9 mouse cellular contexts compared by ENCODE assay signal in the genomic region with DNA sequence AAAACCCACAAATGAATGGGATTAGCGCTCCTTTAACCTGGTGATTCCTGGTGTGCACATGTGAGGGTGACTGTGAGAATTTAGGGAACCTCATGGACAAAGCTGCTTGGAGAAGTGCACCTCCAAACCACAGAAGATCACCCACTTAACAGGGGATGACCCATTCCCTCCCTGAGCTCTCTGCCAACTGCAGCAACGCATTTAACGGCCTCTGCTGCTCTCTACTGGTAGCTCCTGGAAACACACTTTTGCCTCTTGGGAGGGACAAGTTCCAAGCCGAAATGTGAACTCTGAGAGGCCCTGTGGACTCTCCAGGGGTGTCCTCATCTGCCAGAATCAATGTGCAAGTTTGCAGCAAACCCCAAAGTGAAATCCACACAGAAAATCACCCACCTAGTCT. TPM values are rescaled to one million over a fixed set of nuclear protein-coding genes. Genes with fewer than 3 reads are reported as not detected.
A peak's percentile ranks its signal among the peaks of the same experiment; 100 is the strongest.
DNase-seq lines count a peak whose midpoint lies in the region; ATAC-seq and TF ChIP-seq lines count a peak whose summit lies in the region.
"Had no signal": no experiment of that assay in that cellular context is flagged by ENCODE, and none has a peak within 500 bp of the region (broad histone marks: within the 10 kb centered on the region; RNA-seq: fewer than 3 reads in every experiment).

No protein-coding gene starts in this region.

- TF ChIP-seq CTCF in thymus, adult 2 months (IDR thresholded peaks at IDR 0.05; ENCODE audit: borderline replicate concordance, control insufficient read depth, extremely low read depth, insufficient read depth, low read length, poor library complexity), result peak; percentile 57; the same call in 1 of the 2 replicates

- no peak overlapping the region for H3K4me2 ChIP-seq in midbrain, embryonic 16.5 days (ENCODE audit: low read length)
- no peak overlapping the region for H3K4me2 ChIP-seq in hindbrain, embryonic 11.5 days (replicated peaks; ENCODE audit: low read depth, low read length)
- H3K4me2 ChIP-seq in limb, embryonic 11.5 days (ENCODE audit: low read depth, severe bottlenecking), result no peak overlapping the region
- no peak overlapping the region for H3K4me2 ChIP-seq in neural tube, embryonic 15.5 days

- H3K9ac ChIP-seq in midbrain, embryonic 16.5 days (ENCODE audit: low read depth, low read length), result no peak overlapping the region
- H3K9ac ChIP-seq in hindbrain, embryonic 11.5 days (ENCODE audit: low read depth, low read length), result no peak overlapping the region
- H3K9ac ChIP-seq in limb, embryonic 11.5 days (ENCODE audit: low read length), result no peak overlapping the region
- H3K9ac ChIP-seq in neural tube, embryonic 15.5 days (replicated peaks), result no peak overlapping the region

- no peaks in the 10 kb centered on the region for H3K36me3 ChIP-seq in midbrain, embryonic 10.5 days
- no peaks in the 10 kb centered on the region for H3K36me3 ChIP-seq in midbrain, embryonic 16.5 days (ENCODE audit: control insufficient read depth, insufficient read depth, low read length)
- no peaks in the 10 kb centered on the region for H3K36me3 ChIP-seq in embryonic facial prominence, embryonic 10.5 days (replicated peaks)
- no peaks in the 10 kb centered on the region for H3K36me3 ChIP-seq in hindbrain, embryonic 11.5 days (ENCODE audit: control insufficient read depth, insufficient read depth, low read length)
- H3K36me3 ChIP-seq in limb, embryonic 11.5 days (ENCODE audit: control insufficient read depth, insufficient read depth, low read length), result no peaks in the 10 kb centered on the region
- H3K36me3 ChIP-seq in neural tube, embryonic 15.5 days, result no peaks in the 10 kb centered on the region
- H3K36me3 ChIP-seq in thymus, adult 2 months (ENCODE audit: control insufficient read depth, insufficient read depth, low read length), result no peaks in the 10 kb centered on the region

- H3K4me3 ChIP-seq in midbrain, embryonic 10.5 days, result no peak overlapping the region
- no peak overlapping the region for H3K4me3 ChIP-seq in midbrain, embryonic 16.5 days (ENCODE audit: low read depth, low read length)
- H3K4me3 ChIP-seq in embryonic facial prominence, embryonic 10.5 days, result no peak overlapping the region
- no peak overlapping the region for H3K4me3 ChIP-seq in hindbrain, embryonic 11.5 days (ENCODE audit: low read depth, low read length)
- H3K4me3 ChIP-seq in limb, embryonic 11.5 days (ENCODE audit: low read depth, low read length), result no peak overlapping the region
- H3K4me3 ChIP-seq in neural tube, embryonic 15.5 days (replicated peaks), result no peak overlapping the region
- no peak overlapping the region for H3K4me3 ChIP-seq in thymus, adult 2 months (ENCODE audit: control insufficient read depth, insufficient read depth, low read length)
- H3K4me3 ChIP-seq: megakaryocyte, embryonic 14.5 days had no signal

- 21% methylated on average over 4 of the region's 4 CpGs for WGBS in midbrain, embryonic 10.5 days
- 22% methylated on average over 4 of the region's 4 CpGs for WGBS in midbrain, embryonic 16.5 days
- WGBS in embryonic facial prominence, embryonic 10.5 days, result 26% methylated on average over 4 of the region's 4 CpGs
- 24% methylated on average over 4 of the region's 4 CpGs for WGBS in hindbrain, embryonic 11.5 days
- WGBS in limb, embryonic 11.5 days, result 26% methylated on average over 4 of the region's 4 CpGs
- 21% methylated on average over 4 of the region's 4 CpGs for WGBS in neural tube, embryonic 15.5 days
- WGBS in thymus, adult 2 months, result 29% methylated on average over 4 of the region's 4 CpGs

- H3K27ac ChIP-seq in midbrain, embryonic 10.5 days (replicated peaks), result no peak overlapping the region
- H3K27ac ChIP-seq in midbrain, embryonic 16.5 days (ENCODE audit: low read length), result no peak overlapping the region
- no peak overlapping the region for H3K27ac ChIP-seq in embryonic facial prominence, embryonic 10.5 days (replicated peaks)
- no peak overlapping the region for H3K27ac ChIP-seq in hindbrain, embryonic 11.5 days (ENCODE audit: low read depth, low read length)
- H3K27ac ChIP-seq in limb, embryonic 11.5 days (replicated peaks; ENCODE audit: low read depth, low read length), result no peak overlapping the region
- H3K27ac ChIP-seq in neural tube, embryonic 15.5 days (replicated peaks), result no peak overlapping the region
- no peak overlapping the region for H3K27ac ChIP-seq in thymus, adult 2 months (ENCODE audit: control insufficient read depth, insufficient read depth, low read length)

- no peaks in the 10 kb centered on the region for H3K9me3 ChIP-seq in midbrain, embryonic 10.5 days (replicated peaks)
- no peaks in the 10 kb centered on the region for H3K9me3 ChIP-seq in midbrain, embryonic 16.5 days (replicated peaks; ENCODE audit: control insufficient read depth, low read length, poor library complexity, severe bottlenecking)
- no peaks in the 10 kb centered on the region for H3K9me3 ChIP-seq in embryonic facial prominence, embryonic 10.5 days
- H3K9me3 ChIP-seq in hindbrain, embryonic 11.5 days (ENCODE audit: control insufficient read depth, low read length), result no peaks in the 10 kb centered on the region
- no peaks in the 10 kb centered on the region; the same call in 1 of the 2 replicates for H3K9me3 ChIP-seq in limb, embryonic 11.5 days (ENCODE audit: control insufficient read depth, low read length)
- no peaks in the 10 kb centered on the region for H3K9me3 ChIP-seq in neural tube, embryonic 15.5 days (replicated peaks)

- DNase-seq in midbrain, embryonic 10.5 days (ENCODE audit: low spot score), result peak; percentile 72
- peak; percentile 34 to 43 for DNase-seq in adrenal gland, postnatal 4 days (ENCODE audit: low spot score in 2 of 2)
- DNase-seq in embryonic facial prominence, embryonic 10.5 days (ENCODE audit: low spot score), result peak; percentile 79
- peak; percentile 89 for DNase-seq in hindbrain, embryonic 11.5 days (ENCODE audit: low spot score)
- peak; percentile 88 for DNase-seq in limb, embryonic 11.5 days (ENCODE audit: low spot score)
- peak; percentile 70 for DNase-seq in thymus, adult 2 months

- no peak for ATAC-seq in midbrain, embryonic 16.5 days
- ATAC-seq in hindbrain, embryonic 11.5 days (ENCODE audit: low FRiP score), result 0 out of 2 replicates have a peak, but pooled peaks have one; percentile 30
- ATAC-seq in limb, embryonic 11.5 days (ENCODE audit: insufficient number of reproducible peaks, low FRiP score, low TSS enrichment, low read depth), result no peak
- peak; percentile 41; the same call in 1 of the 2 replicates for ATAC-seq in neural tube, embryonic 15.5 days (ENCODE audit: low FRiP score)

- peaks cover 32% of the 10 kb centered on the region for H3K4me1 ChIP-seq in midbrain, embryonic 10.5 days
- peaks cover 16% of the 10 kb centered on the region for H3K4me1 ChIP-seq in midbrain, embryonic 16.5 days (ENCODE audit: control insufficient read depth, insufficient read depth, low read length)
- H3K4me1 ChIP-seq in embryonic facial prominence, embryonic 10.5 days, result peaks cover 29% of the 10 kb centered on the region
- peaks cover 6% of the 10 kb centered on the region for H3K4me1 ChIP-seq in hindbrain, embryonic 11.5 days (replicated peaks; ENCODE audit: control insufficient read depth, insufficient read depth, low read length)
- peaks cover 7% of the 10 kb centered on the region; the same call in 1 of the 2 replicates for H3K4me1 ChIP-seq in limb, embryonic 11.5 days (ENCODE audit: control insufficient read depth, insufficient read depth, low read length)
- H3K4me1 ChIP-seq in neural tube, embryonic 15.5 days, result peaks cover 28% of the 10 kb centered on the region
- no peaks in the 10 kb centered on the region for H3K4me1 ChIP-seq in thymus, adult 2 months (replicated peaks; ENCODE audit: control insufficient read depth, insufficient read depth, low read length)

- H3K27me3 ChIP-seq in midbrain, embryonic 10.5 days (ENCODE audit: low read depth, poor library complexity, severe bottlenecking), result peaks cover 57% of the 10 kb centered on the region
- H3K27me3 ChIP-seq in midbrain, embryonic 16.5 days (ENCODE audit: control insufficient read depth, insufficient read depth, low read depth, low read length), result peaks cover 10% of the 10 kb centered on the region
- peaks cover 43% of the 10 kb centered on the region for H3K27me3 ChIP-seq in embryonic facial prominence, embryonic 10.5 days (replicated peaks; ENCODE audit: low read depth, poor library complexity, severe bottlenecking)
- no peaks in the 10 kb centered on the region; the same call in 1 of the 2 replicates for H3K27me3 ChIP-seq in hindbrain, embryonic 11.5 days (ENCODE audit: control insufficient read depth, insufficient read depth, low read length)
- no peaks in the 10 kb centered on the region for H3K27me3 ChIP-seq in limb, embryonic 11.5 days (ENCODE audit: control insufficient read depth, insufficient read depth, low read length)
- peaks cover 9% of the 10 kb centered on the region; the same call in 1 of the 2 replicates for H3K27me3 ChIP-seq in neural tube, embryonic 15.5 days (replicated peaks)
- no peaks in the 10 kb centered on the region for H3K27me3 ChIP-seq in thymus, adult 2 months (ENCODE audit: control insufficient read depth, insufficient read depth, low read length)

- TF ChIP-seq POLR2A in thymus, adult 2 months (IDR thresholded peaks at IDR 0.05; ENCODE audit: control insufficient read depth, extremely low read depth, insufficient read depth, low read length, poor library complexity), result no peak

RNA-seq across cellular contexts. Expression of gene Clrn3, which starts 41.0 kb away (rescaled TPM):
- not detected in 2 replicates for polyA plus RNA-seq in midbrain, embryonic 10.5 days (2016; fragmentation: Nextera tagmentation; extraction: Ambion mirVana)
- not detected in 2 replicates for polyA plus RNA-seq in midbrain, embryonic 16.5 days (2015; fragmentation: Nextera tagmentation; extraction: Ambion mirVana)
- total RNA-seq in adrenal gland, postnatal 4 days (2021), result 1 to 10 TPM in 1 of 2 experiments, not detected in 1; 3.8 TPM
- polyA plus RNA-seq in embryonic facial prominence, embryonic 10.5 days (2016; fragmentation: Nextera tagmentation; extraction: Ambion mirVana), result not detected in 2 replicates
- not detected in 2 replicates for polyA plus RNA-seq in hindbrain, embryonic 11.5 days (2014; fragmentation: Nextera tagmentation; extraction: Ambion mirVana)
- polyA plus RNA-seq in limb, embryonic 11.5 days (2014; fragmentation: Nextera tagmentation; extraction: Ambion mirVana), result not detected in 2 replicates
- polyA plus RNA-seq in neural tube, embryonic 15.5 days (2015; fragmentation: Nextera tagmentation; extraction: Ambion mirVana), result 1.5 TPM in 1 of 2 replicates, not detected in the other
- 0.34 and 0.58 TPM in 2 replicates for polyA plus RNA-seq in thymus, adult 2 months (2012; rRNA removed)

RNA-seq across cellular contexts. Expression of gene Ptpre, which starts 49.9 kb away (rescaled TPM):
- 0.56 and 0.68 TPM in 2 replicates for polyA plus RNA-seq in midbrain, embryonic 10.5 days (2016; fragmentation: Nextera tagmentation; extraction: Ambion mirVana)
- 7.1 and 7.6 TPM in 2 replicates for polyA plus RNA-seq in midbrain, embryonic 16.5 days (2015; fragmentation: Nextera tagmentation; extraction: Ambion mirVana)
- 1 to 10 TPM; 6.6 to 7.7 TPM for total RNA-seq in adrenal gland, postnatal 4 days (2021)
- 0.68 and 1.0 TPM in 2 replicates for polyA plus RNA-seq in embryonic facial prominence, embryonic 10.5 days (2016; fragmentation: Nextera tagmentation; extraction: Ambion mirVana)
- 0.83 and 1.3 TPM in 2 replicates for polyA plus RNA-seq in hindbrain, embryonic 11.5 days (2014; fragmentation: Nextera tagmentation; extraction: Ambion mirVana)
- 0.75 and 0.96 TPM in 2 replicates for polyA plus RNA-seq in limb, embryonic 11.5 days (2014; fragmentation: Nextera tagmentation; extraction: Ambion mirVana)
- polyA plus RNA-seq in neural tube, embryonic 15.5 days (2015; fragmentation: Nextera tagmentation; extraction: Ambion mirVana), result 10.0 and 11.0 TPM in 2 replicates
- 19.7 and 19.9 TPM in 2 replicates for polyA plus RNA-seq in thymus, adult 2 months (2012; rRNA removed)

Comparison
In these comparisons a context has a peak if more than half of its experiments do, and no peak if none do; other contexts are left out.
1. DNase-seq: peak in every context shown above with its lines; median percentile 89 in hindbrain, embryonic 11.5 days; 88 in limb, embryonic 11.5 days; 79 in embryonic facial prominence, embryonic 10.5 days; 72 in midbrain, embryonic 10.5 days; 70 in thymus, adult 2 months; 38 in adrenal gland, postnatal 4 days.
2. ATAC-seq: peak in hindbrain, embryonic 11.5 days (single experiment) and neural tube, embryonic 15.5 days (single experiment); none in midbrain, embryonic 16.5 days (single experiment) and limb, embryonic 11.5 days (single experiment).